Mouse (Mus musculus): Measurements from ENCODE around the gene Mapk1. TPM values are rescaled to one million over a fixed set of nuclear protein-coding genes. Genes with fewer than 3 reads are reported as not detected.

The Mapk1 gene
- polyA plus RNA-seq, 1 experiment: 179 TPM

DNA sequence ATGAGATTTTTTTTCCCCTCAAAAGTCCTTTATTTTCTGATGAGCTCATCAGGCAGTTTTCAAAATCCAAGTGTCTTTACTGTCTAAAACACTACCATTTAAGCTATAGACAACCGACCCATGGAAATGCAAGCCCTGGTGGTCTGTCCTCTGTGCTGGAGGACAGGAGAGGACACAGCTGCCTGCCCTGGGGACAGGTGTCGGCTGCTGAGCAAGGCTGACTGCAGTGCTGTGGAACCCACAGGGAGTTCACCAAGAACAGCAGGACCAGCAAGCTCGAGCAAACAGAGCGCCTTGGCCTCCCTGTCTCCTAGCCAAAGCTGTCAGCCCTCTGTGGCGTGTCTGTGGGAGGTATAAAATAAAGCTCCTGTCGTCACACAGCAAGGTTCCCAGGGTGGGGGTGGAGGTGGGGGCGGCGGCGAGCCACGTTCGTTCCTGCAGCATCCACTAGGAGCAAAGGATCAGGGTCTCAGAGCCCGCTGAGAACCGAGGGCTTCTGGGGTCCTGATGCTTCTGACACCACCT lies 103.5 kb downstream of the Mapk1 start:
- H3K27ac ChIP-seq (ENCODE audit: insufficient read depth, low read depth, low read length): peak overlapping the region; percentile 87

DNA sequence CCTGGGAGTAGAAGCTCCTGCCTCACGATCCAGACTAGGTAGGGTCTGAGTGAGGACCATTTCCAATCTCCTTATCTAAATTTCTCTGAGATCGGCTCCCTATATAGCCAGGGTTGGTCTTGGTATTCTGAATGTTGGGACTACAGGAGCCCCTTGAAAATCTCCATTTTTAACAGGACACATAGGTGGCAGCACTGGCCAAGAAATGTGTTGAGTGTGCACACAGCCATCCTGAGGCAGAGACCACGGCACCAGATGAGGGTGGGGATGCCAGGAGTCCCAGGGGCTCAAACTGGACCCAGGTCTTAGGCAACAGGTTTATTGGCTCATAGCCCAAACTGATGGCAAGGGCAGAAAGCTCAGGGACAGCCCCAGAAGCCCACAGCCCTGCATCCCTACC lies 105.2 kb downstream of the Mapk1 start:
- peaks cover 9% of the 10 kb centered on the region for H3K4me1 ChIP-seq (ENCODE audit: control insufficient read depth, insufficient read depth, low read length)
- TF ChIP-seq POLR2A (IDR thresholded peaks at IDR 0.05; ENCODE audit: insufficient read depth, low read depth, low read length) (no peak), CTCF (IDR thresholded peaks at IDR 0.05; ENCODE audit: insufficient read depth, low read depth, low read length) (no peak)
- WGBS: 55% methylated on average over 3 of the region's 3 CpGs
- no peak overlapping the region for H3K27ac ChIP-seq (ENCODE audit: insufficient read depth, low read depth, low read length)
- H3K4me3 ChIP-seq (ENCODE audit: insufficient read depth, low read depth, low read length): no peak overlapping the region

More for the DNA sequence above, 103.5 kb downstream of the Mapk1 start:
- H3K4me1 ChIP-seq (ENCODE audit: control insufficient read depth, insufficient read depth, low read length): peaks cover 11% of the 10 kb centered on the region
- no peak for TF ChIP-seq CTCF (IDR thresholded peaks at IDR 0.05; ENCODE audit: insufficient read depth, low read depth, low read length)
- no peak for TF ChIP-seq POLR2A (IDR thresholded peaks at IDR 0.05; ENCODE audit: insufficient read depth, low read depth, low read length)
- 37% methylated on average over 13 of the region's 13 CpGs for WGBS
- H3K4me3 ChIP-seq (ENCODE audit: insufficient read depth, low read depth, low read length): no peak overlapping the region

DNA sequence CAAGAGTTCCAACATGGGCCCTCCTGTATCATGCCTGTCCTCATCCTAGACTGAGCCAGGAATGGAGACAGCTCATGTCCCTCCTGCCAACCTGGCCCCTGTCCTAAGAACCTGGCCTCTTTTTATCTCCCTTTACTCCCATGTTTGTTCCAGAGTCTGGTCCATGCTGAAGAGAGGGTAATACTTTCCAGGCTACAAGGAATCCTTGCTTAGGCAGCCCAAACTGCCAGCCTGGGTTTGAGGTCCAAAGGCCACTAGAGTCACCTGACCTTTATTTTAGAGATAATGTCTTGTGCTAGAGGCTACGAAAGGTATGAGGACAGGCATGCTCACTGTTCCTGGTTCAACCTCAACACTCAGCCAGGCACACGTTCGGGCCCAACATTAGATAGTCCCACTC lies 113.8 kb downstream of the Mapk1 start:
- TF ChIP-seq POLR2A (IDR thresholded peaks at IDR 0.05; ENCODE audit: insufficient read depth, low read depth, low read length) (no peak), CTCF (IDR thresholded peaks at IDR 0.05; ENCODE audit: insufficient read depth, low read depth, low read length) (no peak)
- no peaks in the 10 kb centered on the region for H3K4me1 ChIP-seq (ENCODE audit: control insufficient read depth, insufficient read depth, low read length)
- H3K4me3 ChIP-seq (ENCODE audit: insufficient read depth, low read depth, low read length): no peak overlapping the region
- no peak overlapping the region for H3K27ac ChIP-seq (ENCODE audit: insufficient read depth, low read depth, low read length)
- 96% methylated on average over 3 of the region's 3 CpGs for WGBS

Other genes starting within 250 kb of the Mapk1 start
- gene Spag6l, start 153.9 kb upstream of the Mapk1 start, polyA plus RNA-seq (2012; ENCODE audit: insufficient read depth, insufficient read length, low replicate concordance, missing spikeins): not detected in 2 replicates
- gene Igll1, start 119.4 kb upstream of the Mapk1 start, polyA plus RNA-seq (2012; ENCODE audit: insufficient read depth, insufficient read length, low replicate concordance, missing spikeins): not detected in 2 replicates
- gene Top3b, start 112.6 kb upstream of the Mapk1 start, polyA plus RNA-seq (2012; ENCODE audit: insufficient read depth, insufficient read length, low replicate concordance, missing spikeins): not detected in 2 replicates
- gene Vpreb1, start 112.5 kb upstream of the Mapk1 start, polyA plus RNA-seq (2012; ENCODE audit: insufficient read depth, insufficient read length, low replicate concordance, missing spikeins): not detected in 2 replicates
- not detected in 2 replicates for gene Ppm1f, start 86.9 kb upstream of the Mapk1 start, polyA plus RNA-seq (2012; ENCODE audit: insufficient read depth, insufficient read length, low replicate concordance, missing spikeins)
- gene Ypel1, start 86.3 kb downstream of the Mapk1 start, polyA plus RNA-seq (2012; ENCODE audit: insufficient read depth, insufficient read length, low replicate concordance, missing spikeins): not detected in 2 replicates
- not detected in 2 replicates for gene Ppil2, start 127.9 kb downstream of the Mapk1 start, polyA plus RNA-seq (2012; ENCODE audit: insufficient read depth, insufficient read length, low replicate concordance, missing spikeins)
- not detected in 2 replicates for gene 2610318N02Rik, start 141.8 kb downstream of the Mapk1 start, polyA plus RNA-seq (2012; ENCODE audit: insufficient read depth, insufficient read length, low replicate concordance, missing spikeins)
- not detected in 2 replicates for gene Sdf2l1, start 149.0 kb downstream of the Mapk1 start, polyA plus RNA-seq (2012; ENCODE audit: insufficient read depth, insufficient read length, low replicate concordance, missing spikeins)
- gene Ydjc, start 161.2 kb downstream of the Mapk1 start, polyA plus RNA-seq (2012; ENCODE audit: insufficient read depth, insufficient read length, low replicate concordance, missing spikeins): not detected in 2 replicates
- gene Ccdc116, start 163.8 kb downstream of the Mapk1 start, polyA plus RNA-seq (2012; ENCODE audit: insufficient read depth, insufficient read length, low replicate concordance, missing spikeins): not detected in 2 replicates
- gene Ube2l3, start 219.3 kb downstream of the Mapk1 start, polyA plus RNA-seq (2012; ENCODE audit: insufficient read depth, insufficient read length, low replicate concordance, missing spikeins): not detected in 2 replicates
- not detected in 2 replicates for gene Rimbp3, start 225.2 kb downstream of the Mapk1 start, polyA plus RNA-seq (2012; ENCODE audit: insufficient read depth, insufficient read length, low replicate concordance, missing spikeins)

Data from olfactory bulb, adult 2 months (tissue).